In genomic region chr14:56669046-56669620, GRCm38 (mm10) we compare ENCODE assay signal across 8 mouse cellular contexts. TPM values are rescaled to one million over a fixed set of nuclear protein-coding genes. Genes with fewer than 3 reads are reported as not detected.
DNase-seq lines count a peak whose midpoint lies in the region; ATAC-seq and TF ChIP-seq lines count a peak whose summit lies in the region.

No protein-coding gene starts in this region.

- TF ChIP-seq POLR2A in MEL (IDR thresholded peaks at IDR 0.05; ENCODE audit: control insufficient read depth in 1 of 2, insufficient read depth in 1 of 2, low read depth in 1 of 2, low read length in 2 of 2, poor library complexity in 1 of 2), result no peak

- no peak for TF ChIP-seq RAD21 in MEL (IDR thresholded peaks at IDR 0.05; ENCODE audit: low read depth, low read length)

- H3K9ac ChIP-seq in heart, embryonic 14.5 days (ENCODE audit: low read length), result peak overlapping the region; percentile 79
- peak overlapping the region; percentile 93 for H3K9ac ChIP-seq in MEL (ENCODE audit: control insufficient read depth, low read depth, low read length, poor library complexity, severe bottlenecking)
- H3K9ac ChIP-seq in forebrain, embryonic 16.5 days (replicated peaks; ENCODE audit: low read depth, low read length), result peak overlapping the region; percentile 87

- no peak for DNase-seq in heart, postnatal 14 days
- DNase-seq in MEL (ENCODE audit: low read depth, low spot score), result peak; percentile 60
- DNase-seq in midbrain, embryonic 10.5 days (ENCODE audit: low spot score), result no peak
- DNase-seq in right cerebral cortex, postnatal 14 days, result no peak
- DNase-seq in layer of hippocampus, adult 9-10 months (ENCODE audit: low spot score), result no peak
- no peak for DNase-seq in cerebellum, adult 11 months

- 2% methylated on average over 13 of the region's 13 CpGs for WGBS in heart, embryonic 14.5 days
- WGBS in forebrain, embryonic 16.5 days, result 7% methylated on average over 13 of the region's 13 CpGs
- WGBS in midbrain, embryonic 10.5 days, result 15% methylated on average over 13 of the region's 13 CpGs

- peak overlapping the region; percentile 81 for H3K4me2 ChIP-seq in heart, embryonic 14.5 days (ENCODE audit: low read length)
- peak overlapping the region; percentile 92 for H3K4me2 ChIP-seq in forebrain, embryonic 16.5 days (ENCODE audit: low read length)

- peaks cover 0 to 20% of the 10 kb centered on the region in 2 experiments; a peak in 3 of 4 replicates for H3K4me1 ChIP-seq in heart, embryonic 14.5 days (ENCODE audit: control insufficient read depth in 2 of 2, insufficient read depth in 2 of 2, low read length in 2 of 2)
- H3K4me1 ChIP-seq in MEL (ENCODE audit: control insufficient read depth in 1 of 2, insufficient read depth in 2 of 2, low read length in 2 of 2), result peaks cover 4 to 17% of the 10 kb centered on the region in 2 experiments
- H3K4me1 ChIP-seq in forebrain, embryonic 16.5 days (replicated peaks; ENCODE audit: control insufficient read depth, insufficient read depth, low read length), result peaks cover 21% of the 10 kb centered on the region
- H3K4me1 ChIP-seq in midbrain, embryonic 10.5 days, result peaks cover 19% of the 10 kb centered on the region

- no peak for TF ChIP-seq EP300 in MEL (IDR thresholded peaks at IDR 0.05; ENCODE audit: low read depth in 1 of 2, low read length in 2 of 2)

- no peaks in the 10 kb centered on the region for H3K27me3 ChIP-seq in heart, embryonic 14.5 days (ENCODE audit: control insufficient read depth, insufficient read depth, low read length)
- H3K27me3 ChIP-seq in MEL (ENCODE audit: control insufficient read depth in 1 of 2, insufficient read depth in 2 of 2, low read length in 2 of 2), result no peaks in the 10 kb centered on the region
- no peaks in the 10 kb centered on the region for H3K27me3 ChIP-seq in forebrain, embryonic 16.5 days (replicated peaks; ENCODE audit: control insufficient read depth, insufficient read depth, low read length)
- no peaks in the 10 kb centered on the region for H3K27me3 ChIP-seq in midbrain, embryonic 10.5 days (ENCODE audit: low read depth, poor library complexity, severe bottlenecking)

- no peaks in the 10 kb centered on the region for H3K9me3 ChIP-seq in heart, embryonic 14.5 days (ENCODE audit: control insufficient read depth, low read length)
- no peaks in the 10 kb centered on the region for H3K9me3 ChIP-seq in MEL (replicated peaks; ENCODE audit: insufficient read depth, low read length)
- H3K9me3 ChIP-seq in forebrain, embryonic 16.5 days (ENCODE audit: control insufficient read depth, low read length), result no peaks in the 10 kb centered on the region
- no peaks in the 10 kb centered on the region for H3K9me3 ChIP-seq in midbrain, embryonic 10.5 days (replicated peaks)

- no peak for TF ChIP-seq CTCF in MEL (IDR thresholded peaks at IDR 0.05 in 2 of 3, conservative IDR thresholded peaks at IDR 0.05 in 1 of 3; ENCODE audit: control insufficient read depth in 1 of 3, insufficient read depth in 1 of 3, low read depth in 2 of 3, low read length in 3 of 3, poor library complexity in 1 of 3, severe bottlenecking in 1 of 3)

- peaks cover 22% of the 10 kb centered on the region for H3K79me2 ChIP-seq in MEL (ENCODE audit: control insufficient read depth, insufficient read depth, low read length, poor library complexity)

- H3K4me3 ChIP-seq in heart, embryonic 14.5 days (ENCODE audit: control insufficient read depth in 1 of 2, insufficient read depth in 1 of 2, low read depth in 1 of 2, low read length in 2 of 2), result peak overlapping the region; percentile 65 to 76
- peak overlapping the region; percentile 95 to 96 for H3K4me3 ChIP-seq in MEL (ENCODE audit: control insufficient read depth in 1 of 2, insufficient read depth in 1 of 2, low read depth in 2 of 2, low read length in 2 of 2)
- H3K4me3 ChIP-seq in forebrain, embryonic 16.5 days (replicated peaks; ENCODE audit: low read length), result peak overlapping the region; percentile 85
- peak overlapping the region; percentile 62 for H3K4me3 ChIP-seq in midbrain, embryonic 10.5 days

- ATAC-seq in heart, embryonic 14.5 days (ENCODE audit: insufficient number of reproducible peaks, insufficient read depth, low FRiP score, low read depth), result no peak
- ATAC-seq in forebrain, embryonic 16.5 days, result no peak

- H3K36me3 ChIP-seq in heart, embryonic 14.5 days (ENCODE audit: control insufficient read depth, insufficient read depth, low read length), result peaks cover 19% of the 10 kb centered on the region
- peaks cover 12 to 17% of the 10 kb centered on the region in 2 experiments for H3K36me3 ChIP-seq in MEL (ENCODE audit: control insufficient read depth in 1 of 2, insufficient read depth in 2 of 2, low read length in 2 of 2)
- peaks cover 2% of the 10 kb centered on the region; the same call in 1 of the 2 replicates for H3K36me3 ChIP-seq in forebrain, embryonic 16.5 days (ENCODE audit: control insufficient read depth, insufficient read depth)
- peaks cover 29% of the 10 kb centered on the region for H3K36me3 ChIP-seq in midbrain, embryonic 10.5 days

- intact Hi-C loops in heart, postnatal 14 days (cut with DNase I), result loop anchor here (5.0 to 10.0 kb wide), 3 partner anchors 123 to 216 kb away; partner anchors contain the start of gene Zmym2

- H3K27ac ChIP-seq in heart, embryonic 14.5 days (replicated peaks in 1 of 2; ENCODE audit: control insufficient read depth in 1 of 2, insufficient read depth in 1 of 2, low read depth in 2 of 2, low read length in 2 of 2), result peak overlapping the region; percentile 87 to 89
- H3K27ac ChIP-seq in MEL (ENCODE audit: control insufficient read depth, low read depth, low read length), result no peak overlapping the region
- no peak overlapping the region for H3K27ac ChIP-seq in forebrain, embryonic 16.5 days (ENCODE audit: low read length)
- H3K27ac ChIP-seq in midbrain, embryonic 10.5 days (replicated peaks), result peak overlapping the region; percentile 96

TF ChIP-seq in MEL, 35 proteins besides CTCF, POLR2A, EP300 and RAD21:
- TF ChIP-seq RCOR1 (IDR thresholded peaks at IDR 0.05; ENCODE audit: low read depth, low read length) (peak; percentile 95), MXI1 (IDR thresholded peaks at IDR 0.05; ENCODE audit: low read depth, low read length) (peak; percentile 45; the same call in 1 of the 2 replicates), MAFK (IDR thresholded peaks at IDR 0.05; ENCODE audit: borderline replicate concordance, low read depth, low read length) (no peak), MYC (IDR thresholded peaks at IDR 0.05; ENCODE audit: low read depth, low read length) (no peak), MAX (IDR thresholded peaks at IDR 0.05; ENCODE audit: low read length) (no peak), KAT2A (conservative IDR thresholded peaks at IDR 0.05; ENCODE audit: low read depth, low read length) (no peak), NRF1 (IDR thresholded peaks at IDR 0.05; ENCODE audit: insufficient read depth, low read depth, low read length, poor library complexity, severe bottlenecking) (no peak), ZMIZ1 (IDR thresholded peaks at IDR 0.05; ENCODE audit: low read depth, low read length) (no peak), GATA1 (IDR thresholded peaks at IDR 0.05; ENCODE audit: low read depth, low read length) (peak; percentile 77)

RNA-seq across cellular contexts. Expression of gene Mphosph8, which starts 1.1 kb away (rescaled TPM):
- polyA plus RNA-seq in heart, embryonic 14.5 days (2014; fragmentation: Nextera tagmentation; extraction: Ambion mirVana), result 25.5 and 31.5 TPM in 2 replicates
- 10 to 100 TPM; 23.9 to 26.8 TPM for total RNA-seq in heart, postnatal 14 days (2021)
- total RNA-seq in MEL (2012; rRNA removed), result 13.0 and 14.1 TPM in 2 replicates
- 100 to 1,000 TPM in 1 of 2 experiments, 10 to 100 TPM in 1; 27.2 to 402 TPM for polyA plus RNA-seq in MEL (2012; ENCODE audit: insufficient read depth in 1 of 2, insufficient read length in 2 of 2, low read depth in 1 of 2, low replicate concordance in 2 of 2, missing spikeins in 1 of 2)
- 32.9 and 39.4 TPM in 2 replicates for polyA plus RNA-seq in forebrain, embryonic 16.5 days (2015; fragmentation: Nextera tagmentation; extraction: Ambion mirVana)
- 40.6 and 43.4 TPM in 2 replicates for polyA plus RNA-seq in midbrain, embryonic 10.5 days (2016; fragmentation: Nextera tagmentation; extraction: Ambion mirVana)

Comparison
In these comparisons a context has a peak if more than half of its experiments do, and no peak if none do; other contexts are left out.
1. H3K27ac ChIP-seq: peak in heart, embryonic 14.5 days (2 of 2) and midbrain, embryonic 10.5 days (single experiment); none in MEL (single experiment) and forebrain, embryonic 16.5 days (single experiment).
2. Peak in every context shown above with its lines, with median percentiles within 50 percentile points of each other: H3K4me3 ChIP-seq and H3K9ac ChIP-seq.